Mouse (Mus musculus) megakaryocyte, adult 5-6 weeks (primary cell): ENCODE data around the gene Gigyf1. TPM values are rescaled to one million over a fixed set of nuclear protein-coding genes. Genes with fewer than 3 reads are reported as not detected.
A peak's percentile ranks its signal among the peaks of the same experiment; 100 is the strongest.

ENCODE experiments used
- ATAC-seq: 2 replicates; pipeline ENCODE4 v1.8.0; 2016; ENCODE audit warnings: mild to moderate bottlenecking, inconsistent platforms; ENCODE audit not compliant: poor library complexity, severe bottlenecking
- total RNA-seq, 2 experiments: library from RNA; stranded (forward) in 1 of 2; stranded (reverse) in 1 of 2; fragments of 153-499, 151-499 nt in 1 of 2; fragments of 221-1000, 200-1000 nt in 1 of 2; gene quantifications; 2 replicates each; pipeline versions ENCODE4 v1.2.3 to v1.2.4; 2015 to 2017

Gene Gigyf1
- total RNA-seq, 2 experiments from 2014 or later = 5.6 to 8.3 TPM

- ATAC-seq = peak; percentile 10
These were observed 14.4 kb downstream of the Gigyf1 start for GRCm38 (mm10) chr5:137532808-137533116.

- ATAC-seq = peak; percentile 72
These were observed 14.9 kb downstream of the Gigyf1 start, which contains the start of the genes Epo and Gnb2 for GRCm38 (mm10) chr5:137533117-137533827. Gene Epo (minus strand): TSS chr5:137533242. Gene Gnb2 (minus strand): TSS chr5:137533510.

GRCm38 (mm10) chr5:137534762-137535161 is 16.4 kb downstream of the Gigyf1 start:
- ATAC-seq = no peak

GRCm38 (mm10) chr5:137535318-137535717 is 17.0 kb downstream of the Gigyf1 start:
- ATAC-seq = no peak

GRCm38 (mm10) chr5:137537461-137537860 is 19.1 kb downstream of the Gigyf1 start:
- no peak for ATAC-seq

- ATAC-seq = no peak
These were observed 21.0 kb downstream of the Gigyf1 start for GRCm38 (mm10) chr5:137539291-137539801.

GRCm38 (mm10) chr5:137540991-137541390 is 22.6 kb downstream of the Gigyf1 start:
- no peak for ATAC-seq

- no peak for ATAC-seq
These were observed 23.6 kb downstream of the Gigyf1 start for GRCm38 (mm10) chr5:137541768-137542540.

- no peak for ATAC-seq
These were observed 26.6 kb downstream of the Gigyf1 start for GRCm38 (mm10) chr5:137544926-137545325.

GRCm38 (mm10) chr5:137545596-137545995 is 27.2 kb downstream of the Gigyf1 start:
- ATAC-seq = no peak

- ATAC-seq = no peak
These were observed 31.5 kb downstream of the Gigyf1 start for GRCm38 (mm10) chr5:137549840-137550239.

- 0 out of 2 replicates have a peak, but pooled peaks have one; percentile 40 for ATAC-seq
These were observed 32.8 kb downstream of the Gigyf1 start for GRCm38 (mm10) chr5:137551119-137551518.

GRCm38 (mm10) chr5:137553000-137553399 is 34.7 kb downstream of the Gigyf1 start:
- no peak for ATAC-seq

GRCm38 (mm10) chr5:137553411-137553837 is 35.1 kb downstream of the Gigyf1 start, which contains the start of gene Actl6b:
Gene Actl6b (plus strand): TSS chr5:137553517.
- peak; percentile 57 for ATAC-seq

- ATAC-seq = no peak
These were observed 35.5 kb downstream of the Gigyf1 start for GRCm38 (mm10) chr5:137553898-137554297.

GRCm38 (mm10) chr5:137561556-137561955 is 43.2 kb downstream of the Gigyf1 start:
- ATAC-seq = no peak

GRCm38 (mm10) chr5:137562965-137563364 is 44.6 kb downstream of the Gigyf1 start:
- ATAC-seq = no peak

GRCm38 (mm10) chr5:137565744-137566143 is 47.4 kb downstream of the Gigyf1 start:
- no peak for ATAC-seq

GRCm38 (mm10) chr5:137566416-137566815 is 48.1 kb downstream of the Gigyf1 start:
- ATAC-seq = no peak

GRCm38 (mm10) chr5:137568223-137568798 is 50.0 kb downstream of the Gigyf1 start:
- ATAC-seq = no peak

GRCm38 (mm10) chr5:137569031-137569430 is 50.7 kb downstream of the Gigyf1 start:
- no peak for ATAC-seq
